Mouse (Mus musculus) small intestine, adult 2 months (tissue): ENCODE results near the gene Rbm20.
A peak's percentile ranks its signal among the peaks of the same experiment; 100 is the strongest.

Source experiments
- CTCF ChIP-seq: fragments of 200-500 bp; IDR thresholded peaks from 2 replicates; pipeline ENCODE4 v1.5.1; 2012; ENCODE audit warnings: low read depth, mild to moderate bottlenecking, control low read depth, inconsistent platforms, low read length, moderate library complexity, mixed read lengths; ENCODE audit not compliant: insufficient replicate concordance, insufficient read length; ENCODE audit errors: extremely low read depth
- POLR2A ChIP-seq: fragments of 200-500 bp; IDR thresholded peaks from 2 replicates; pipeline ENCODE4 v1.6.1; 2012; ENCODE audit warnings: low read depth, mild to moderate bottlenecking, control low read depth, inconsistent platforms, low read length, moderate library complexity

GRCm38 (mm10) chr19:53648802-53649236 lies 28.3 kb upstream of the Rbm20 start:
- peak; percentile 86; the same call in 1 of the 2 replicates for TF ChIP-seq CTCF
- no peak for TF ChIP-seq POLR2A
